Mouse (Mus musculus) embryonic facial prominence, embryonic 12.5 days (tissue): ENCODE results near the gene Dcbld1. TPM values are rescaled to one million over a fixed set of nuclear protein-coding genes. Genes with fewer than 3 reads are reported as not detected.
"Not testable (repeated sequence)": the region's sequence is repeated elsewhere in the genome, so short reads cannot be mapped to it uniquely, and the experiment has no call there.

Source experiments
- ATAC-seq: fragments of 200-750 bp; cut with Nextera tagmentation; 2 replicates; pipeline ENCODE4 v1.8.0; 2017; ENCODE audit not compliant: insufficient number of reproducible peaks, insufficient read depth, low FRiP score, low TSS enrichment
- H3K27ac ChIP-seq: fragments of 300-500 bp; sonication (generic); 2 replicates; pipeline ENCODE4 v1.5.1; 2016; ENCODE audit warnings: mild to moderate bottlenecking
- H3K27me3 ChIP-seq: fragments of 300-500 bp; sonication (generic); 2 replicates; pipeline ENCODE4 v1.6.1; 2016; ENCODE audit warnings: mild to moderate bottlenecking, moderate library complexity
- H3K36me3 ChIP-seq: fragments of 300-500 bp; sonication (generic); 2 replicates; pipeline ENCODE4 v1.6.1; 2016; ENCODE audit warnings: mild to moderate bottlenecking
- H3K4me1 ChIP-seq: fragments of 300-500 bp; sonication (generic); 2 replicates; pipeline ENCODE4 v1.6.1; 2016
- H3K4me2 ChIP-seq: fragments of 300-500 bp; sonication (generic); replicated peaks from 2 replicates; pipeline ENCODE4 v1.6.1; 2016; ENCODE audit warnings: mild to moderate bottlenecking, moderate library complexity
- H3K4me3 ChIP-seq: fragments of 300-500 bp; sonication (generic); 2 replicates; pipeline ENCODE4 v1.5.1; 2016; ENCODE audit warnings: mild to moderate bottlenecking
- H3K9ac ChIP-seq: fragments of 300-500 bp; sonication (generic); 2 replicates; pipeline ENCODE4 v1.6.1; 2016; ENCODE audit warnings: mild to moderate bottlenecking, moderate library complexity
- H3K9me3 ChIP-seq: fragments of 300-500 bp; sonication (generic); 2 replicates; pipeline ENCODE4 v1.6.1; 2016; ENCODE audit warnings: mild to moderate bottlenecking, moderate library complexity
- WGBS: fragments of 180-500 bp; shearing (Covaris S2); methylation state at CpG from one replicate; pipeline ENCODE4 v1.1.7; 2016; 5-methylcytosine and 5-hydroxymethylcytosine counted together
- polyA plus RNA-seq: library from polyadenylated mRNA; unstranded; fragments of >200 nt; fragmentation: Nextera tagmentation; extraction: Ambion mirVana; gene quantifications from 2 replicates; pipeline ENCODE4 v1.2.1, GENCODE M21; 2016

Dcbld1 gene
- polyA plus RNA-seq, 1 experiment from 2014 or later, result 24.5 TPM

GRCm38 (mm10) chr10:52331007-52331406 is 97.6 kb downstream of the Dcbld1 start:
- no peaks in the 10 kb centered on the region for H3K27me3 ChIP-seq
- no peak overlapping the region for H3K4me2 ChIP-seq

GRCm38 (mm10) chr10:52343324-52343723 is 109.9 kb downstream of the Dcbld1 start:
- not testable (repeated sequence) for H3K4me3 ChIP-seq, H3K4me2 ChIP-seq, H3K9ac ChIP-seq, ATAC-seq, H3K27ac ChIP-seq, H3K27me3 ChIP-seq, H3K4me1 ChIP-seq, H3K9me3 ChIP-seq
- H3K36me3 ChIP-seq, result peaks cover 47% of the 10 kb centered on the region
- 96% methylated on average over 4 of the region's 4 CpGs for WGBS

More at GRCm38 (mm10) chr10:52331007-52331406, 97.6 kb downstream of the Dcbld1 start:
- Histone ChIP-seq H3K4me1 (no peaks in the 10 kb centered on the region), H3K9ac (no peak overlapping the region), H3K9me3 (no peaks in the 10 kb centered on the region), H3K36me3 (peaks cover 8% of the 10 kb centered on the region), H3K4me3 (no peak overlapping the region), H3K27ac (no peak overlapping the region)
- WGBS, result 0% methylated on average over 1 of the region's 1 CpGs
- no peak for ATAC-seq

GRCm38 (mm10) chr10:52353184-52353583 is 119.8 kb downstream of the Dcbld1 start:
- Histone ChIP-seq H3K27ac (no peak overlapping the region), H3K4me1 (no peaks in the 10 kb centered on the region), H3K4me3 (no peak overlapping the region), H3K9ac (no peak overlapping the region), H3K27me3 (no peaks in the 10 kb centered on the region), H3K9me3 (no peaks in the 10 kb centered on the region), H3K36me3 (peaks cover 34% of the 10 kb centered on the region), H3K4me2 (no peak overlapping the region)
- WGBS, result 60% methylated on average over 9 of the region's 9 CpGs
- no peak for ATAC-seq

GRCm38 (mm10) chr10:52358467-52358866 is 125.0 kb downstream of the Dcbld1 start, which contains the start of gene Gm26741:
Gene Gm26741, plus strand, starts transcription at chr10:52358767.
- H3K9me3 ChIP-seq, result no peaks in the 10 kb centered on the region
- no peak within 1 kb of the TSS for H3K4me3 ChIP-seq
- H3K27me3 ChIP-seq, result no peaks in the 10 kb centered on the region
- 87% methylated on average over 2 of the region's 2 CpGs for WGBS
- no peak within 1 kb of the TSS for H3K9ac ChIP-seq
- ATAC-seq, result no peak
- no peak within 1 kb of the TSS for H3K4me2 ChIP-seq
- H3K27ac ChIP-seq, result no peak within 1 kb of the TSS
- no peaks in the 10 kb centered on the region for H3K4me1 ChIP-seq
- peaks cover 3% of the 10 kb centered on the region; the same call in 1 of the 2 replicates for H3K36me3 ChIP-seq

GRCm38 (mm10) chr10:52360241-52360735 is 126.9 kb downstream of the Dcbld1 start:
- H3K27me3 ChIP-seq, result no peaks in the 10 kb centered on the region
- ATAC-seq, result no peak
- no peaks in the 10 kb centered on the region for H3K4me1 ChIP-seq
- 96% methylated on average over 4 of the region's 4 CpGs for WGBS
- H3K4me3 ChIP-seq, result no peak overlapping the region
- H3K27ac ChIP-seq, result no peak overlapping the region
- no peak overlapping the region for H3K4me2 ChIP-seq
- H3K9me3 ChIP-seq, result no peaks in the 10 kb centered on the region
- H3K9ac ChIP-seq, result no peak overlapping the region
- peaks cover 3% of the 10 kb centered on the region; the same call in 1 of the 2 replicates for H3K36me3 ChIP-seq

- no peaks in the 10 kb centered on the region for H3K9me3 ChIP-seq
- H3K27ac ChIP-seq, result no peak overlapping the region
- H3K4me3 ChIP-seq, result no peak overlapping the region
- H3K27me3 ChIP-seq, result no peaks in the 10 kb centered on the region
- ATAC-seq, result no peak
- whole genome bisulfite sequencing, result 90% methylated on average over 9 of the region's 9 CpGs
- H3K9ac ChIP-seq, result no peak overlapping the region
- H3K36me3 ChIP-seq, result 0 out of 2 replicates have a peak, but pooled peaks cover 3% of the 10 kb centered on the region
- H3K4me1 ChIP-seq, result no peaks in the 10 kb centered on the region
- H3K4me2 ChIP-seq, result no peak overlapping the region
These were observed 127.6 kb downstream of the Dcbld1 start for GRCm38 (mm10) chr10:52360862-52361609.

- no peaks in the 10 kb centered on the region for H3K9me3 ChIP-seq
These were observed 135.0 kb downstream of the Dcbld1 start for GRCm38 (mm10) chr10:52368376-52368775.

More at GRCm38 (mm10) chr10:52368376-52368775, 135.0 kb downstream of the Dcbld1 start:
- H3K27me3 ChIP-seq, result no peaks in the 10 kb centered on the region
- no peak for ATAC-seq
- no peak overlapping the region for H3K9ac ChIP-seq
- H3K36me3 ChIP-seq, result no peaks in the 10 kb centered on the region
- H3K4me2 ChIP-seq, result no peak overlapping the region
- no peak overlapping the region for H3K27ac ChIP-seq
- H3K4me1 ChIP-seq, result no peaks in the 10 kb centered on the region
- 92% methylated on average over 4 of the region's 4 CpGs for WGBS
- no peak overlapping the region for H3K4me3 ChIP-seq

Other genes starting within 250 kb of the Dcbld1 start
- 8.7 and 12.0 TPM in 2 replicates for gene Vgll2, start 211.1 kb upstream of the Dcbld1 start, polyA plus RNA-seq
- gene Ros1, start 38.4 kb upstream of the Dcbld1 start, polyA plus RNA-seq, result not detected in 2 replicates
- gene Gm26741, start 125.1 kb downstream of the Dcbld1 start, polyA plus RNA-seq, result not detected in 2 replicates
- 25.7 and 27.1 TPM in 2 replicates for gene Gopc, start 148.5 kb downstream of the Dcbld1 start, polyA plus RNA-seq
- gene Nepn, start 155.4 kb downstream of the Dcbld1 start, polyA plus RNA-seq, result 0.14 TPM in 1 of 2 replicates, not detected in the other
- gene Nus1, start 183.9 kb downstream of the Dcbld1 start, polyA plus RNA-seq, result 15.5 and 18.5 TPM in 2 replicates